Mouse (Mus musculus): Measurements from ENCODE around the gene Zfp879. TPM values are rescaled to one million over a fixed set of nuclear protein-coding genes. Genes with fewer than 3 reads are reported as not detected.

Gene Zfp879
- polyA plus RNA-seq, 1 experiment, result not detected

DNA sequence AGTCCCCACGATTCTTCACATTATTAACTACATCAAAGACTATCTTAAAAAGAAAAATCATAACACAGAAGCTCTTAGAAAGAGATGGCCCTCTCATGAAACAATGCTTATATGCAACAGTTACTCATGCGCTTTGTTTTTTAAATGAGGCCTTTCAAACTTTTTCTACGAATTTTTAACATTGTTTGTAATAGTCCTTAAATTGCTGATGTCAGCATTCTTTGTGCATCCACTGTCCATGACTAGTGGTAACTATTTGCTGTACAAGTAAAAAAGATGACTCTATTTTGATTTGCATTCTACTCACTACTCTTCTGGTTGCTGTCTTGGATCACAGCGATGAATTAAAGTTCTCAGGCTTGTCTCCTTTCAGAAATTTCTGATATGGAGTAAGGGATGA lies 27.1 kb downstream of the Zfp879 start:
- TF ChIP-seq POLR2A (IDR thresholded peaks at IDR 0.05; ENCODE audit: borderline replicate concordance, control insufficient read depth, low read depth, low read length) (no peak), CTCF (IDR thresholded peaks at IDR 0.05; ENCODE audit: control insufficient read depth, insufficient read depth, low read length) (no peak)
- Histone ChIP-seq H3K4me3 (replicated peaks; ENCODE audit: control insufficient read depth, low read depth, low read length) (no peak overlapping the region), H3K4me1 (ENCODE audit: control insufficient read depth, insufficient read depth, low read length) (no peaks in the 10 kb centered on the region), H3K27ac (ENCODE audit: control insufficient read depth, insufficient read depth, low read depth, low read length, poor library complexity) (no peak overlapping the region)
- 84% methylated on average over 4 of the region's 4 CpGs for WGBS

DNA sequence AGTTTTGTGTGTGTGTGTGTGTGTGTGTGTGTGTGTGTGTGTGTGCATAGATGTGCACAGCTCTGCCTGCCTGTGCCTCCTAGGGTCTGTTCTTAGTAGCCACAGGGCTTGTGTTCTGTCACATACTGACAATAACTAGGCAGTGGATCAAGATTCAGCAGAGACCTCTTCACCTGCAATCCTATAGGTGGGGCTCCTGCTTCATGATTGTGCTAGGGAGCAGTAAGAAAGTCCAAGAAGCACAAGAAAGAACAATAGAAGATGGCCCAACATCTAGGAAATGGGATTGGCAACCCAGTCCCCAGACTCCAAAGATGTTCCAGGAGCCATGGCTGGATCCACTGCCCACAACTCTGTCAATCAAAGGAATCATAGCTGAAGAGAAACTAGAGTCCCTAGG lies 42.5 kb downstream of the Zfp879 start:
- H3K4me1 ChIP-seq (ENCODE audit: control insufficient read depth, insufficient read depth, low read length), result no peaks in the 10 kb centered on the region
- no peak overlapping the region for H3K4me3 ChIP-seq (replicated peaks; ENCODE audit: control insufficient read depth, low read depth, low read length)
- H3K27ac ChIP-seq (ENCODE audit: control insufficient read depth, insufficient read depth, low read depth, low read length, poor library complexity), result no peak overlapping the region
- no peak for TF ChIP-seq CTCF (IDR thresholded peaks at IDR 0.05; ENCODE audit: control insufficient read depth, insufficient read depth, low read length)

DNA sequence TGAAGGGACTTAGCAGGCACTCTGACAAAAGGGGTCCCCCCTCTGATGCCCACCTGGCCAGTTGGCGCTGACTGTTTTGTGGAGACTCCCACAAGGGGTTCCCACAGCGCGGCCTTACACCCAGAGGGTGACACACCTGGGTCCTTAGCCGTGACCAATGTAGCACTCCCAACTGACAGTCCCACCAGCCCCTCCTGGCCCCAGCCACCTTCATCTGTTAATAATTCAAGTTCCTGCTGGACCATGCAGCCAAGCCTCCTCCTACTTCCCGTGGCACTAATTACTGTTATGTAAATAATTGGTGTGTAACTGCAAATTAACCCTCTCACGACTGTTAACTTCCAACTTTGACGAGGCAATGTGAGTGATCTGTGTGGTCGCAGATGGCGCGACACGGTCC lies 43.7 kb downstream of the Zfp879 start:
- H3K4me1 ChIP-seq (ENCODE audit: control insufficient read depth, insufficient read depth, low read length), result no peaks in the 10 kb centered on the region
- no peak for TF ChIP-seq CTCF (IDR thresholded peaks at IDR 0.05; ENCODE audit: control insufficient read depth, insufficient read depth, low read length)
- TF ChIP-seq POLR2A (IDR thresholded peaks at IDR 0.05; ENCODE audit: borderline replicate concordance, control insufficient read depth, low read depth, low read length), result no peak
- H3K4me3 ChIP-seq (replicated peaks; ENCODE audit: control insufficient read depth, low read depth, low read length), result no peak overlapping the region
- no peak overlapping the region for H3K27ac ChIP-seq (ENCODE audit: control insufficient read depth, insufficient read depth, low read depth, low read length, poor library complexity)
- 76% methylated on average over 11 of the region's 11 CpGs for WGBS

Other genes with a start within 250 kb of the Zfp879 start
- gene Adamts2, start 239.5 kb downstream of the Zfp879 start, polyA plus RNA-seq (2011; ENCODE audit: insufficient read depth, insufficient read length, low replicate concordance, missing spikeins), result 2.6 and 3.0 TPM in 2 replicates
- gene Zfp354c, start 13.8 kb downstream of the Zfp879 start, polyA plus RNA-seq (2011; ENCODE audit: insufficient read depth, insufficient read length, low replicate concordance, missing spikeins), result 0.61 and 0.65 TPM in 2 replicates
- gene Grm6, start 9.1 kb upstream of the Zfp879 start, polyA plus RNA-seq (2011; ENCODE audit: insufficient read depth, insufficient read length, low replicate concordance, missing spikeins), result 0.59 TPM in 1 of 2 replicates, not detected in the other
- gene Zfp454, start 46.1 kb upstream of the Zfp879 start, polyA plus RNA-seq (2011; ENCODE audit: insufficient read depth, insufficient read length, low replicate concordance, missing spikeins), result not detected in 2 replicates
- gene Zfp2, start 74.6 kb upstream of the Zfp879 start, polyA plus RNA-seq (2011; ENCODE audit: insufficient read depth, insufficient read length, low replicate concordance, missing spikeins), result 0.55 and 0.70 TPM in 2 replicates
- not detected in 2 replicates for gene Zfp354b, start 90.1 kb upstream of the Zfp879 start, polyA plus RNA-seq (2011; ENCODE audit: insufficient read depth, insufficient read length, low replicate concordance, missing spikeins)
- not detected in 2 replicates for gene 4933414I15Rik, start 102.2 kb upstream of the Zfp879 start, polyA plus RNA-seq (2011; ENCODE audit: insufficient read depth, insufficient read length, low replicate concordance, missing spikeins)
- gene Prop1, start 112.2 kb upstream of the Zfp879 start, polyA plus RNA-seq (2011; ENCODE audit: insufficient read depth, insufficient read length, low replicate concordance, missing spikeins), result not detected in 2 replicates
- gene Olfr1378, start 125.0 kb upstream of the Zfp879 start, polyA plus RNA-seq (2011; ENCODE audit: insufficient read depth, insufficient read length, low replicate concordance, missing spikeins), result not detected in 2 replicates
- gene Olfr1377, start 140.4 kb upstream of the Zfp879 start, polyA plus RNA-seq (2011; ENCODE audit: insufficient read depth, insufficient read length, low replicate concordance, missing spikeins), result not detected in 2 replicates
- gene Olfr51, start 162.0 kb upstream of the Zfp879 start, polyA plus RNA-seq (2011; ENCODE audit: insufficient read depth, insufficient read length, low replicate concordance, missing spikeins), result not detected in 2 replicates
- gene Olfr54, start 172.7 kb upstream of the Zfp879 start, polyA plus RNA-seq (2011; ENCODE audit: insufficient read depth, insufficient read length, low replicate concordance, missing spikeins), result not detected in 2 replicates
- gene Olfr1375, start 206.6 kb upstream of the Zfp879 start, polyA plus RNA-seq (2011; ENCODE audit: insufficient read depth, insufficient read length, low replicate concordance, missing spikeins), result not detected in 2 replicates
- 0.45 and 0.80 TPM in 2 replicates for gene Zfp354a, start 217.7 kb upstream of the Zfp879 start, polyA plus RNA-seq (2011; ENCODE audit: insufficient read depth, insufficient read length, low replicate concordance, missing spikeins)

All from bone marrow, adult 2 months (tissue).